Mouse (Mus musculus) bone marrow, adult 2 months (tissue): ENCODE measurements at regions not wholly inside any gene's neighbourhood (a gene's known extent, or its start where the extent isn't known, plus 50 kb on each side); places are given as distances from the start of the nearest gene placed in this dataset.

Experiments
- CTCF ChIP-seq: fragments of 200-500 bp; IDR thresholded peaks from 2 replicates; pipeline ENCODE4 v1.5.1; 2011; ENCODE audit warnings: low read length, control low read depth; ENCODE audit not compliant: control insufficient read depth, insufficient read depth
- POLR2A ChIP-seq: fragments of 200-500 bp; IDR thresholded peaks from 2 replicates; pipeline ENCODE4 v1.6.1; 2011; ENCODE audit warnings: low read depth, mild to moderate bottlenecking, control low read depth, low read length, borderline replicate concordance; ENCODE audit not compliant: control insufficient read depth

- TF ChIP-seq CTCF, result no peak
- TF ChIP-seq POLR2A, result no peak
These were observed 150.1 kb upstream of the Actbl2 start for GRCm38 (mm10) chr13:111104567-111105219.
